Mouse (Mus musculus): Measurements from ENCODE around the gene Gm21969. TPM values are rescaled to one million over a fixed set of nuclear protein-coding genes. Genes with fewer than 3 reads are reported as not detected.
A peak's percentile ranks its signal among the peaks of the same experiment; 100 is the strongest.

The Gm21969 gene
- polyA plus RNA-seq (2012; rRNA removed) = 0.02 TPM in 1 of 2 replicates, not detected in the other

- TF ChIP-seq POLR2A (IDR thresholded peaks at IDR 0.05; ENCODE audit: borderline replicate concordance, extremely low read depth, low read depth, low read length) (no peak), CTCF (IDR thresholded peaks at IDR 0.05; ENCODE audit: insufficient read depth, low read length) (peak; percentile 96)
- peak; percentile 70 for DNase-seq
- 46% methylated on average over 14 of the region's 14 CpGs for WGBS
- H3K4me3 ChIP-seq (replicated peaks; ENCODE audit: extremely low read depth, low read depth, low read length) = no peak within 1 kb of the TSS
- H3K4me1 ChIP-seq (ENCODE audit: control insufficient read depth, insufficient read depth, low read length) = peaks cover 31% of the 10 kb centered on the region
These were observed at the start of gene Gm21969 for GRCm38 (mm10) chr4:139602357-139603244. TSS of gene Gm21969 (plus strand) at chr4:139603186.

GRCm38 (mm10) chr4:139555235-139555634, 47.8 kb upstream of the Gm21969 start:
- H3K4me1 ChIP-seq (ENCODE audit: control insufficient read depth, insufficient read depth, low read length) = no peaks in the 10 kb centered on the region
- DNase-seq = no peak
- no peak overlapping the region for H3K4me3 ChIP-seq (replicated peaks; ENCODE audit: extremely low read depth, low read depth, low read length)
- TF ChIP-seq POLR2A (IDR thresholded peaks at IDR 0.05; ENCODE audit: borderline replicate concordance, extremely low read depth, low read depth, low read length) (no peak), CTCF (IDR thresholded peaks at IDR 0.05; ENCODE audit: insufficient read depth, low read length) (no peak)
- WGBS = 72% methylated on average over 11 of the region's 11 CpGs

- no peak for DNase-seq
- 43% methylated on average over 19 of the region's 19 CpGs for WGBS
- no peaks in the 10 kb centered on the region for H3K4me1 ChIP-seq (ENCODE audit: control insufficient read depth, insufficient read depth, low read length)
- peak overlapping the region; percentile 10 for H3K4me3 ChIP-seq (replicated peaks; ENCODE audit: extremely low read depth, low read depth, low read length)
- TF ChIP-seq POLR2A (IDR thresholded peaks at IDR 0.05; ENCODE audit: borderline replicate concordance, extremely low read depth, low read depth, low read length) = no peak
- TF ChIP-seq CTCF (IDR thresholded peaks at IDR 0.05; ENCODE audit: insufficient read depth, low read length) = no peak
These were observed 47.0 kb upstream of the Gm21969 start for GRCm38 (mm10) chr4:139555951-139556350.

- no peak for DNase-seq
- TF ChIP-seq POLR2A (IDR thresholded peaks at IDR 0.05; ENCODE audit: borderline replicate concordance, extremely low read depth, low read depth, low read length) (no peak), CTCF (IDR thresholded peaks at IDR 0.05; ENCODE audit: insufficient read depth, low read length) (no peak)
- H3K4me1 ChIP-seq (ENCODE audit: control insufficient read depth, insufficient read depth, low read length) = no peaks in the 10 kb centered on the region
- no peak overlapping the region for H3K4me3 ChIP-seq (replicated peaks; ENCODE audit: extremely low read depth, low read depth, low read length)
- WGBS = 72% methylated on average over 15 of the region's 15 CpGs
These were observed 34.6 kb upstream of the Gm21969 start for GRCm38 (mm10) chr4:139568361-139568760.

GRCm38 (mm10) chr4:139570756-139571155, 32.2 kb upstream of the Gm21969 start:
- no peak for DNase-seq
- TF ChIP-seq POLR2A (IDR thresholded peaks at IDR 0.05; ENCODE audit: borderline replicate concordance, extremely low read depth, low read depth, low read length) (no peak), CTCF (IDR thresholded peaks at IDR 0.05; ENCODE audit: insufficient read depth, low read length) (peak; percentile 44)
- Histone ChIP-seq H3K4me3 (replicated peaks; ENCODE audit: extremely low read depth, low read depth, low read length) (no peak overlapping the region), H3K4me1 (ENCODE audit: control insufficient read depth, insufficient read depth, low read length) (0 out of 2 replicates have a peak, but pooled peaks cover 6% of the 10 kb centered on the region)
- 61% methylated on average over 10 of the region's 10 CpGs for WGBS

GRCm38 (mm10) chr4:139572928-139573512, 30.0 kb upstream of the Gm21969 start:
- Histone ChIP-seq H3K4me1 (ENCODE audit: control insufficient read depth, insufficient read depth, low read length) (peaks cover 11% of the 10 kb centered on the region), H3K4me3 (replicated peaks; ENCODE audit: extremely low read depth, low read depth, low read length) (no peak overlapping the region)
- no peak for DNase-seq
- 90% methylated on average over 12 of the region's 12 CpGs for WGBS
- TF ChIP-seq CTCF (IDR thresholded peaks at IDR 0.05; ENCODE audit: insufficient read depth, low read length) (no peak), POLR2A (IDR thresholded peaks at IDR 0.05; ENCODE audit: borderline replicate concordance, extremely low read depth, low read depth, low read length) (no peak)

GRCm38 (mm10) chr4:139574156-139574798, 28.7 kb upstream of the Gm21969 start:
- peak; percentile 98 for DNase-seq
- WGBS = 1% methylated on average over 48 of the region's 52 CpGs
- H3K4me3 ChIP-seq (replicated peaks; ENCODE audit: extremely low read depth, low read depth, low read length) = peak overlapping the region; percentile 91
- TF ChIP-seq POLR2A (IDR thresholded peaks at IDR 0.05; ENCODE audit: borderline replicate concordance, extremely low read depth, low read depth, low read length) (peak; percentile 94), CTCF (IDR thresholded peaks at IDR 0.05; ENCODE audit: insufficient read depth, low read length) (peak; percentile 49; the same call in 1 of the 2 replicates)
- peaks cover 20% of the 10 kb centered on the region for H3K4me1 ChIP-seq (ENCODE audit: control insufficient read depth, insufficient read depth, low read length)

GRCm38 (mm10) chr4:139574799-139575672, 27.9 kb upstream of the Gm21969 start:
- H3K4me3 ChIP-seq (replicated peaks; ENCODE audit: extremely low read depth, low read depth, low read length) = peak overlapping the region; percentile 91
- peak; percentile 64 for DNase-seq
- WGBS = under 1% methylated on average over 108 of the region's 111 CpGs
- no peak for TF ChIP-seq POLR2A (IDR thresholded peaks at IDR 0.05; ENCODE audit: borderline replicate concordance, extremely low read depth, low read depth, low read length)
- no peak for TF ChIP-seq CTCF (IDR thresholded peaks at IDR 0.05; ENCODE audit: insufficient read depth, low read length)
- peaks cover 20% of the 10 kb centered on the region for H3K4me1 ChIP-seq (ENCODE audit: control insufficient read depth, insufficient read depth, low read length)
